Mouse (Mus musculus) right cerebral cortex, postnatal 4 days (tissue): ENCODE data around the gene Ccdc160.

Experiments
- DNase-seq: peaks from one replicate; pipeline ENCODE4 v3.0.0-alpha.2; 2022

Gene Ccdc160

GRCm38 (mm10) chrX:52790980-52791593, at the start of gene Ccdc160:
Gene Ccdc160, plus strand, starts transcription at chrX:52791200.
- DNase-seq, result peak; percentile 61

GRCm38 (mm10) chrX:52743781-52744180, 47.2 kb upstream of the Ccdc160 start:
- no peak for DNase-seq

GRCm38 (mm10) chrX:52744201-52745051, 46.6 kb upstream of the Ccdc160 start:
- DNase-seq, result no peak

- no peak for DNase-seq
Observed at GRCm38 (mm10) chrX:52745462-52745861, 45.5 kb upstream of the Ccdc160 start.

GRCm38 (mm10) chrX:52745917-52746316, 45.1 kb upstream of the Ccdc160 start:
- DNase-seq, result no peak

- no peak for DNase-seq
Observed at GRCm38 (mm10) chrX:52746849-52747248, 44.2 kb upstream of the Ccdc160 start.

GRCm38 (mm10) chrX:52753491-52754085, 37.4 kb upstream of the Ccdc160 start:
- DNase-seq, result no peak

GRCm38 (mm10) chrX:52757164-52757563, 33.8 kb upstream of the Ccdc160 start:
- no peak for DNase-seq

- no peak for DNase-seq
Observed at GRCm38 (mm10) chrX:52759232-52759631, 31.8 kb upstream of the Ccdc160 start.

GRCm38 (mm10) chrX:52760191-52760945, 30.6 kb upstream of the Ccdc160 start:
- no peak for DNase-seq

- no peak for DNase-seq
Observed at GRCm38 (mm10) chrX:52762221-52762620, 28.8 kb upstream of the Ccdc160 start.

GRCm38 (mm10) chrX:52775973-52776372, 15.0 kb upstream of the Ccdc160 start:
- DNase-seq, result no peak

GRCm38 (mm10) chrX:52777671-52778070, 13.3 kb upstream of the Ccdc160 start:
- no peak for DNase-seq

- no peak for DNase-seq
Observed at GRCm38 (mm10) chrX:52783898-52784297, 7.1 kb upstream of the Ccdc160 start.

GRCm38 (mm10) chrX:52791944-52792719, 1.1 kb downstream of the Ccdc160 start:
- no peak for DNase-seq

GRCm38 (mm10) chrX:52792861-52793260, 1.9 kb downstream of the Ccdc160 start:
- no peak for DNase-seq

- no peak for DNase-seq
Observed at GRCm38 (mm10) chrX:52795816-52796215, 4.8 kb downstream of the Ccdc160 start.

- DNase-seq, result no peak
Observed at GRCm38 (mm10) chrX:52797031-52797625, 6.1 kb downstream of the Ccdc160 start.

- DNase-seq, result no peak
Observed at GRCm38 (mm10) chrX:52798255-52798654, 7.3 kb downstream of the Ccdc160 start.

GRCm38 (mm10) chrX:52799566-52799965, 8.6 kb downstream of the Ccdc160 start:
- DNase-seq, result no peak

GRCm38 (mm10) chrX:52819338-52819737, 28.3 kb downstream of the Ccdc160 start:
- DNase-seq, result no peak
